16 mouse cellular contexts compared by ENCODE assay signal in the genomic region with DNA sequence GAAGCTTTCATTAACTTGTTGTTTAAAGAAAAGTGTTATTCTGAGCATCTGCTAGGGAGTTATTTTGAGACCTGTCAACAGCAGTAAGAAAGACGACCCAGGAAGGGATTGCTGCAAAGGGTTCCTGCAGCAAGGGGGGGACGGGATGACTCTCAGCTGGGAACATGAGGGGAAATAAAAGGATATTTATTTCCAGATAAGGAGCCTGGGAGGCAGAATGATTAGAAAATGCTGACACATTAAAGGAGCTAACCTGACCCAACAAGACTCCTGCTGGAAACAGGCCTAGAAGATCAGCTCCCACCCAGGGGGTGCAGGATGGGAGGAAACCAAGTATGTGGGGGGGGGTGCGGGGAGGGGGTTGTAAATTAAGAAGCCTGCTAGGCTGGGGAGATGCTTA.
DNase-seq lines count a peak whose midpoint lies in the region; ATAC-seq lines count a peak whose summit lies in the region.
"Had no signal": no experiment of that assay in that cellular context is flagged by ENCODE, and none has a peak within 500 bp of the region (broad histone marks: within the 10 kb centered on the region; RNA-seq: fewer than 3 reads in every experiment).

No protein-coding gene starts in this region.

- H3K36me3 ChIP-seq in heart, embryonic 13.5 days, result no peaks in the 10 kb centered on the region
- no peaks in the 10 kb centered on the region for H3K36me3 ChIP-seq in heart, embryonic 14.5 days (ENCODE audit: control insufficient read depth, insufficient read depth, low read length)
- H3K36me3 ChIP-seq in heart, embryonic 16.5 days (ENCODE audit: control insufficient read depth, insufficient read depth), result no peaks in the 10 kb centered on the region
- H3K36me3 ChIP-seq: embryonic facial prominence, embryonic 12.5 days; hindbrain, embryonic 13.5 days; intestine, embryonic 15.5 days; midbrain, embryonic 10.5 days; neural tube, embryonic 13.5 days had no signal

- peak overlapping the region; percentile 38 for H3K27ac ChIP-seq in heart, embryonic 13.5 days (replicated peaks)
- peak overlapping the region; percentile 36 to 58 for H3K27ac ChIP-seq in heart, embryonic 14.5 days (replicated peaks in 1 of 2; ENCODE audit: control insufficient read depth in 1 of 2, insufficient read depth in 1 of 2, low read depth in 2 of 2, low read length in 2 of 2)
- peak overlapping the region; percentile 71 for H3K27ac ChIP-seq in heart, embryonic 16.5 days (ENCODE audit: low read length)
- H3K27ac ChIP-seq: embryonic facial prominence, embryonic 12.5 days; hindbrain, embryonic 13.5 days; intestine, embryonic 15.5 days; midbrain, embryonic 10.5 days; neural tube, embryonic 13.5 days had no signal

- no peaks in the 10 kb centered on the region for H3K27me3 ChIP-seq in heart, embryonic 13.5 days (replicated peaks)
- no peaks in the 10 kb centered on the region for H3K27me3 ChIP-seq in heart, embryonic 14.5 days (ENCODE audit: control insufficient read depth, insufficient read depth, low read length)
- no peaks in the 10 kb centered on the region for H3K27me3 ChIP-seq in heart, embryonic 16.5 days (ENCODE audit: control insufficient read depth, insufficient read depth, low read length)
- H3K27me3 ChIP-seq: embryonic facial prominence, embryonic 12.5 days; intestine, embryonic 15.5 days had no signal

- no peak for ATAC-seq in heart, embryonic 13.5 days (ENCODE audit: extremely low read depth, insufficient number of reproducible peaks, low FRiP score, low TSS enrichment)
- no peak for ATAC-seq in heart, embryonic 14.5 days (ENCODE audit: insufficient number of reproducible peaks, insufficient read depth, low FRiP score, low read depth)
- ATAC-seq in heart, embryonic 16.5 days (replicated peaks; ENCODE audit: extremely low read depth, insufficient read depth, low FRiP score), result no peak
- ATAC-seq: CD4-positive, CD25-positive, alpha-beta regulatory T cell, adult 4 months; intestine, embryonic 15.5 days had no signal

- H3K9ac ChIP-seq in heart, embryonic 13.5 days, result no peak overlapping the region
- H3K9ac ChIP-seq in heart, embryonic 14.5 days (ENCODE audit: low read length), result no peak overlapping the region
- H3K9ac ChIP-seq in heart, embryonic 16.5 days (ENCODE audit: low read length), result peak overlapping the region; percentile 17; the same call in 1 of the 2 replicates
- H3K9ac ChIP-seq: embryonic facial prominence, embryonic 12.5 days; hindbrain, embryonic 13.5 days; intestine, embryonic 15.5 days; neural tube, embryonic 13.5 days had no signal

- H3K4me3 ChIP-seq in heart, embryonic 13.5 days, result no peak overlapping the region
- no peak overlapping the region for H3K4me3 ChIP-seq in heart, embryonic 14.5 days (ENCODE audit: control insufficient read depth in 1 of 2, insufficient read depth in 1 of 2, low read depth in 1 of 2, low read length in 2 of 2)
- H3K4me3 ChIP-seq in heart, embryonic 16.5 days (ENCODE audit: low read length), result no peak overlapping the region
- H3K4me3 ChIP-seq: embryonic facial prominence, embryonic 12.5 days; hindbrain, embryonic 13.5 days; intestine, embryonic 15.5 days; midbrain, embryonic 10.5 days; neural tube, embryonic 13.5 days had no signal

- peaks cover 44% of the 10 kb centered on the region for H3K4me1 ChIP-seq in heart, embryonic 13.5 days
- peaks cover 19 to 30% of the 10 kb centered on the region in 2 experiments for H3K4me1 ChIP-seq in heart, embryonic 14.5 days (ENCODE audit: control insufficient read depth in 2 of 2, insufficient read depth in 2 of 2, low read length in 2 of 2)
- peaks cover 17% of the 10 kb centered on the region for H3K4me1 ChIP-seq in heart, embryonic 16.5 days (ENCODE audit: control insufficient read depth, insufficient read depth, low read length)

- WGBS in heart, embryonic 13.5 days, result 26% methylated on average over 3 of the region's 3 CpGs
- WGBS in heart, embryonic 14.5 days, result 27% methylated on average over 3 of the region's 3 CpGs
- WGBS in heart, embryonic 16.5 days, result 28% methylated on average over 3 of the region's 3 CpGs

- DNase-seq in heart, postnatal 10 days, result no peak
- peak; percentile 71 for DNase-seq in kidney, postnatal 10 days
- DNase-seq in embryo, embryonic 11 days, result no peak
- DNase-seq in urinary bladder, postnatal 4 days (ENCODE audit: low spot score in 2 of 2), result no peak
- DNase-seq: adrenal gland, postnatal 25 days; layer of hippocampus, adult 9-11 months; thymus, adult 18-20 months had no signal

- H3K4me2 ChIP-seq in heart, embryonic 13.5 days, result no peak overlapping the region
- no peak overlapping the region for H3K4me2 ChIP-seq in heart, embryonic 14.5 days (ENCODE audit: low read length)
- 0 out of 2 replicates have a peak overlapping the region, but pooled peaks have one; percentile 5 for H3K4me2 ChIP-seq in heart, embryonic 16.5 days (ENCODE audit: low read depth, low read length)
- H3K4me2 ChIP-seq: embryonic facial prominence, embryonic 12.5 days; hindbrain, embryonic 13.5 days; intestine, embryonic 15.5 days; neural tube, embryonic 13.5 days had no signal

- intact Hi-C loops in heart, postnatal 10 days (cut with DNase I), result no loop called here

- H3K9me3 ChIP-seq in heart, embryonic 13.5 days, result no peaks in the 10 kb centered on the region
- no peaks in the 10 kb centered on the region for H3K9me3 ChIP-seq in heart, embryonic 14.5 days (ENCODE audit: control insufficient read depth, low read length)
- no peaks in the 10 kb centered on the region for H3K9me3 ChIP-seq in heart, embryonic 16.5 days (replicated peaks; ENCODE audit: control insufficient read depth, low read length)
- H3K9me3 ChIP-seq: embryonic facial prominence, embryonic 12.5 days; hindbrain, embryonic 13.5 days; intestine, embryonic 15.5 days; midbrain, embryonic 10.5 days; neural tube, embryonic 13.5 days had no signal
